Mouse (Mus musculus) cerebellum, adult 2 months (tissue): ENCODE measurements around the gene Bspry.

Source experiments
- CTCF ChIP-seq: fragments of 200-500 bp; IDR thresholded peaks from 2 replicates; pipeline ENCODE4 v1.5.1; 2011; ENCODE audit warnings: low read depth, mild to moderate bottlenecking, control low read depth, low read length, moderate library complexity, borderline replicate concordance; ENCODE audit not compliant: insufficient read depth
- POLR2A ChIP-seq: fragments of 200-500 bp; IDR thresholded peaks from 2 replicates; pipeline ENCODE4 v1.6.1; 2011; ENCODE audit warnings: low read length, control low read depth, borderline replicate concordance; ENCODE audit not compliant: insufficient read depth

GRCm38 (mm10) chr4:62503374-62503970 is 23.6 kb downstream of the Bspry start, which contains the start of gene Hdhd3:
- TF ChIP-seq CTCF = no peak
- TF ChIP-seq POLR2A = no peak
